Mouse (Mus musculus): ENCODE measurements around the gene Svop. TPM values are rescaled to one million over a fixed set of nuclear protein-coding genes. Genes with fewer than 3 reads are reported as not detected.

Svop gene
- polyA plus RNA-seq (2014; fragmentation: Illumina TruSeq; extraction: RNeasy Lipid Tissue Mini Kit (QIAGEN cat#74804); ENCODE audit: low read depth, low replicate concordance): not detected

GRCm38 (mm10) chr5:114091057-114091807 lies at the start of gene Svop:
TSS of gene Svop (minus strand) at chr5:114091570.

GRCm38 (mm10) chr5:114130211-114130605 lies 38.8 kb upstream of the Svop start, which contains the start of gene Ung:
TSS of gene Ung (plus strand) at chr5:114130386.

GRCm38 (mm10) chr5:114127374-114128349 lies 36.3 kb upstream of the Svop start, which contains the start of gene Alkbh2:
TSS of gene Alkbh2 (minus strand) at chr5:114128218.

GRCm38 (mm10) chr5:114065161-114065560 lies 26.2 kb downstream of the Svop start, which contains the start of gene Usp30:
TSS of gene Usp30 (plus strand) at chr5:114065461.

GRCm38 (mm10) chr5:114003542-114003941 lies 87.8 kb downstream of the Svop start, which contains the start of gene Dao:
TSS of gene Dao (plus strand) at chr5:114003703.

GRCm38 (mm10) chr5:113993487-113994465 lies 97.6 kb downstream of the Svop start, which contains the start of gene Ssh1:
TSS of gene Ssh1 (minus strand) at chr5:113993894.

Other genes with a start within 250 kb of the Svop start
- gene Coro1c, start 182.8 kb downstream of the Svop start, polyA plus RNA-seq (2014; fragmentation: Illumina TruSeq; extraction: RNeasy Lipid Tissue Mini Kit (QIAGEN cat#74804); ENCODE audit: low read depth, low replicate concordance): 15.9 TPM
- 1.6 TPM for gene Ssh1, start 97.7 kb downstream of the Svop start, polyA plus RNA-seq (2014; fragmentation: Illumina TruSeq; extraction: RNeasy Lipid Tissue Mini Kit (QIAGEN cat#74804); ENCODE audit: low read depth, low replicate concordance)
- not detected for gene Dao, start 87.9 kb downstream of the Svop start, polyA plus RNA-seq (2014; fragmentation: Illumina TruSeq; extraction: RNeasy Lipid Tissue Mini Kit (QIAGEN cat#74804); ENCODE audit: low read depth, low replicate concordance)
- 4.2 TPM for gene Usp30, start 26.1 kb downstream of the Svop start, polyA plus RNA-seq (2014; fragmentation: Illumina TruSeq; extraction: RNeasy Lipid Tissue Mini Kit (QIAGEN cat#74804); ENCODE audit: low read depth, low replicate concordance)
- not detected for gene Alkbh2, start 36.6 kb upstream of the Svop start, polyA plus RNA-seq (2014; fragmentation: Illumina TruSeq; extraction: RNeasy Lipid Tissue Mini Kit (QIAGEN cat#74804); ENCODE audit: low read depth, low replicate concordance)
- gene Ung, start 38.8 kb upstream of the Svop start, polyA plus RNA-seq (2014; fragmentation: Illumina TruSeq; extraction: RNeasy Lipid Tissue Mini Kit (QIAGEN cat#74804); ENCODE audit: low read depth, low replicate concordance): 0.41 TPM
- 6.4 TPM for gene Acacb, start 55.0 kb upstream of the Svop start, polyA plus RNA-seq (2014; fragmentation: Illumina TruSeq; extraction: RNeasy Lipid Tissue Mini Kit (QIAGEN cat#74804); ENCODE audit: low read depth, low replicate concordance)
- gene Foxn4, start 182.2 kb upstream of the Svop start, polyA plus RNA-seq (2014; fragmentation: Illumina TruSeq; extraction: RNeasy Lipid Tissue Mini Kit (QIAGEN cat#74804); ENCODE audit: low read depth, low replicate concordance): not detected
- gene Myo1h, start 197.6 kb upstream of the Svop start, polyA plus RNA-seq (2014; fragmentation: Illumina TruSeq; extraction: RNeasy Lipid Tissue Mini Kit (QIAGEN cat#74804); ENCODE audit: low read depth, low replicate concordance): not detected